Mouse (Mus musculus): ENCODE results near the gene Eras.
A peak's percentile ranks its signal among the peaks of the same experiment; 100 is the strongest.
"Not testable (repeated sequence)": the region's sequence is repeated elsewhere in the genome, so short reads cannot be mapped to it uniquely, and the experiment has no call there.

The Eras gene

DNA sequence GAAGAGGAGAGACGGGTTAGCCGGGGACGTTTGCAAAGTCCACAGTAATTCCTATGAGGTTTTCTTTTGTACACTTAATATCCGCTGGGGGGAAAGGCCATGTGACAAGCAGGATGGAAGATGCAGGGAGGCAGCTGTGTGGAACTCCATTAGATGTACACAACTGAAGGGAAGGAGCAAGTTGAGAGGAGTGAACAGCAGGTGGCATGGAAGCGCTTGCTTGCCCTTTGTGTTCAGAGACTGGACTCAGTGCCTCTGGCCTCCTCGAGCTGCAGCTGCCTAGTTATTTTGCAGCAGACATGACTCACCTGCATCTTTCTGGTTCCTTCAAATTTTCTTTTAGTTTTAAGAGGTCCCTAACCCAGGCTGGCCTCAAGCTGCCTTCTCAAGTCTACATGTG, 17.9 kb downstream of the Eras start:
- DNase-seq (ENCODE audit: low spot score), result no peak

DNA sequence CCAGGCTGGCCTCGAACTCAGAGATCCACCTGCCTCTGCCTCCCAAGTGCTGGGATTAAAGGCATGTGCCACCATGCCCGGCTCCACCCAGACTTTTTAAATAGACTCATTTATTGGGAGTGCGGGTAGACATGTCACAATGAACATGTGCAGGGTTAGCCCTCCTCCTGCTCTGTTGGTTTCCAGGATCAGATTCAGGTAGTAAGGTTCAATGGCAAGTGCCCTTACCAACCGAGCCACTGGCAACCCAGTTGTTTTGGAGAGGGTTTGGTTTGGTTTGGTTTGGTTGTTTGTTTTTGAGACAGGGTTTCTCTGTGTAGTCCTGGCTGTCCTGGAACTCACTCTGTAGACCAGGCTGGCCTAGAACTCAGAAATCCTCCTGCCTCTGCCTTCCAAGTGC, 19.2 kb downstream of the Eras start, which contains the start of gene Gm10490:
Gm10490 (plus strand) TSS at position 301 of the 400 bp plus-strand sequence.
- DNase-seq (ENCODE audit: low spot score), result not testable (repeated sequence)

- DNase-seq (ENCODE audit: low spot score), result no peak
These were observed 20.7 kb downstream of the Eras start, which contains the start of gene Gm10491 for GRCm38 (mm10) chrX:7907735-7908134. Gene Gm10491 (minus strand): TSS chrX:7907835.

- DNase-seq (ENCODE audit: low spot score), result no peak
These were observed 24.0 kb downstream of the Eras start for GRCm38 (mm10) chrX:7904441-7904840.

- DNase-seq (ENCODE audit: low spot score), result peak; percentile 91
These were observed 29.2 kb downstream of the Eras start, which contains the start of the genes Pqbp1 and Timm17b for GRCm38 (mm10) chrX:7898880-7899874. Gene Pqbp1 (minus strand): TSS chrX:7899269. Gene Timm17b (plus strand): TSS chrX:7899357.

DNA sequence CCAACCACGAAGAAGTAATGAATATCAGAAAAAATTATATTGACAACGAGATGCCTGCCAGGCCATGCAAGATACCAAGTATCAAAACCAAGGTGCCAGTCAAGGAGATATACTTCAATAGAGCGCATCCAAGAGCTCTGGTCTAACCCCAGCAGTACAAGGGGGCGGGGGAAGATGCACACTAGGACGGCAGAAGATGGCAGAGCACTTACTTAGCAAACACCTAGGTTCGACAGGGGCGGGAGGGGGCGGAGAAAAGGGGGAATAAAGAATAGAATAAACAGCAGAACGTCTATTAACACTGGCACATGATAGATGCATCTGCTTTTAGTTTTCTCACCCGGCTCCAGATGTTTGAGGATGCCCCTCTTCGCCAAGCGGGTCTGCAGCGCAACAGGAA, 30.2 kb downstream of the Eras start:
- DNase-seq (ENCODE audit: low spot score), result no peak

DNA sequence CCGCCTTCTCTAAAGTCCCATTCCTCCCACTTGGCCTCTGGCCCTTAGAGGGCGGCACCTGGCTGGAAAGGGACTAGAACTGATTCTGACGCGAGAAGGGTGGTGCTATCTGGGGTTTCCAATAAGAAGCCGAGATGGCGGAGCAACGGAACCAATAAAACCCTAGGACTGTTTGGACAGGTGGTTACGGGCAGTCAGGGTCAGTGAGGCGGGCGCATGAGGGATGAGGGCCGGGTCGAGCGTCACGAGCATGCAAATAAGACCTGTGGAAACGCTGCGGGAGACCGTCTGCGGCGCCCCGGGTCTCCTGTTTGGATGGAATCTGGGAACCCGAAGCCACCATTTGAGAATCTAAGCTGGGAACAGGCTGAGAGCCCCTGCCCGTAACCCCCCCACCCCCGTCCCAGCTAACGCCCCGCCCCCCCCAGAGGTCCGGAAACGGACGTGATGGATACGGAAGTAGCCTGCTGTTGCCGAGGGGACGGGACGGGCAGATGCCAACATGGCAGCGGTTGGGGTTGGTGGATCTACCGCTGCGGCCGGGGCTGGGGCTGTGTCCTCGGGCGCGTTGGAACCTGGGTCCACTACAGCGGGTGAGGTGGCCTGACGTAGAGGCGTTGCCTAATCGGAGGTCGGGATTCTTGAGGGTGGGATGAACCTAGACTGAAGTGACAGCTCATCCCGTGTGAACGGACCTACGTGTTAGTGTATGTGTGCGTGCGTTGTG, 44.4 kb downstream of the Eras start, which contains the start of gene Slc35a2:
Slc35a2 (plus strand) TSS at position 188 of the 727 bp plus-strand sequence.
- peak; percentile 84 for DNase-seq (ENCODE audit: low spot score)

GRCm38 (mm10) chrX:7879819-7880218, 48.6 kb downstream of the Eras start:
- DNase-seq (ENCODE audit: low spot score), result peak; percentile 52

GRCm38 (mm10) chrX:7878495-7878894, 49.9 kb downstream of the Eras start:
- no peak for DNase-seq (ENCODE audit: low spot score)

DNA sequence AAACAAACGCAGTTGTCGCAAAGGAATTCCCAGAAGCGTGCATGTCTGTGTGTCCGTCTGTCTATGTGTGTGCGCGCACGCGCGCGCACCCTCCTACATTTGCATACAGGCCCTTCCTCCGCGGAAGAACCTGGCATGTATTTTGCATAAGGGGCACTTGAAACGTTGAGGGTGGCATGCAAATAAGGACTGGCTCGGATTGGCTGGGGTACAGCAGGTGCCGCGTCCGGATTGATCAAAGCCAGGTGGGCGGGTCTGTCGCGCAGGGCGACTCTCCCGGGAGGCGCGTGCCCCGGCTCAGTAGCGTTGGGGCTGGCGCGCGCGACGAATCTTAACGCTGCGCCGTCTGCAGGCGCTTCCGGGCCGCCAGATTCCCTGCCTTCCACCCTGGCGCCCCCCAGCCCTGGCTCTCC, 50.4 kb downstream of the Eras start, which contains the start of gene Pim2:
Pim2 (plus strand) TSS at position 256 of the 413 bp plus-strand sequence.
- DNase-seq (ENCODE audit: low spot score), result peak; percentile 84
